Mouse (Mus musculus) forebrain, embryonic 11.5 days (tissue): Measurements from ENCODE around the gene Slc15a4. TPM values are rescaled to one million over a fixed set of nuclear protein-coding genes. Genes with fewer than 3 reads are reported as not detected.
A peak's percentile ranks its signal among the peaks of the same experiment; 100 is the strongest.

Source experiments
- ATAC-seq: fragments of 200-750 bp; cut with Nextera tagmentation; replicated peaks from 2 replicates; pipeline ENCODE4 v1.8.0; 2017; ENCODE audit warnings: moderate TSS enrichment; ENCODE audit not compliant: low FRiP score
- DNase-seq: peaks from one replicate; pipeline ENCODE4 v3.0.0-alpha.2; 2017; ENCODE audit warnings: low spot score
- H3K27ac ChIP-seq: fragments of 300-500 bp; sonication (generic); 2 replicates; pipeline ENCODE4 v1.5.1; 2014; ENCODE audit warnings: low read depth, low read length
- H3K27me3 ChIP-seq: fragments of 300-500 bp; sonication (generic); 2 replicates; pipeline ENCODE4 v1.6.1; 2014; ENCODE audit warnings: mild to moderate bottlenecking, low read length, mixed read lengths; ENCODE audit not compliant: control insufficient read depth, insufficient read depth
- H3K36me3 ChIP-seq: fragments of 300-500 bp; sonication (generic); 2 replicates; pipeline ENCODE4 v1.6.1; 2014; ENCODE audit warnings: mild to moderate bottlenecking, low read length, moderate library complexity, mixed read lengths; ENCODE audit not compliant: control insufficient read depth, insufficient read depth
- H3K4me1 ChIP-seq: fragments of 300-500 bp; sonication (generic); replicated peaks from 2 replicates; pipeline ENCODE4 v1.6.1; 2014; ENCODE audit warnings: low read length, mixed read lengths; ENCODE audit not compliant: control insufficient read depth, insufficient read depth
- H3K4me2 ChIP-seq: fragments of 300-500 bp; sonication (generic); 2 replicates; pipeline ENCODE4 v1.6.1; 2014; ENCODE audit warnings: low read depth, mild to moderate bottlenecking, low read length, moderate library complexity, mixed read lengths; ENCODE audit not compliant: severe bottlenecking
- H3K4me3 ChIP-seq: fragments of 300-500 bp; sonication (generic); 2 replicates; pipeline ENCODE4 v1.5.1; 2014; ENCODE audit warnings: low read depth, low read length
- H3K9ac ChIP-seq: fragments of 300-500 bp; sonication (generic); 2 replicates; pipeline ENCODE4 v1.6.1; 2014; ENCODE audit warnings: low read length
- H3K9me3 ChIP-seq: fragments of 300-500 bp; sonication (generic); 2 replicates; pipeline ENCODE4 v1.6.1; 2016; ENCODE audit warnings: low read length, mixed read lengths; ENCODE audit not compliant: control insufficient read depth
- WGBS: fragments of 180-500 bp; shearing (Covaris S2); extraction: QIAGEN DNeasy Blood & Tissue Kit; methylation state at CpG from one replicate; pipeline ENCODE4 v1.1.7; 2014; 5-methylcytosine and 5-hydroxymethylcytosine counted together
- polyA plus RNA-seq: library from polyadenylated mRNA; unstranded; fragments of >200 nt; fragmentation: Nextera tagmentation; extraction: Ambion mirVana; gene quantifications from 2 replicates; pipeline ENCODE4 v1.2.1, GENCODE M21; 2014

Slc15a4 gene
- polyA plus RNA-seq, 1 experiment from 2014 or later = 24.5 TPM

DNA sequence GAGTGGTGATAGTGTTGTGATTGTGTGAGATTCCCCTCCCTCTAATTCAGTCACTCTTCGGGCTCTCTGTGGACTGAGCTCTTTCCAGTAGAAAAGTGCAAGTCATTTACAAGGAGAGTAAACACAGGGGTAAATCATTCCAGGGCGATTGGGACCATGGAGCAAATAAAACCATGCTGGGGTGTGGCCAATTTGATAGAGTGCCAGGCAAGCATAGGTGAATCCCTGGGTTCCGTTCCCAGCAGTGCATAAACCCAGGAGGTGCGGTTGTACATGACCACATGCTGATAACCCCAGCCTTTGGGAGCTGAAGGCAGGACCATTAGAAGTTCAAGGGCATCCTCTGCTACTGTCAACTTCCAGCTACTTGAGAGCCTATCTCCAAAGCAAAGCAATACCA lies 491 bp upstream of the Slc15a4 start:
- peak overlapping the region; percentile 58 for H3K4me3 ChIP-seq

DNA sequence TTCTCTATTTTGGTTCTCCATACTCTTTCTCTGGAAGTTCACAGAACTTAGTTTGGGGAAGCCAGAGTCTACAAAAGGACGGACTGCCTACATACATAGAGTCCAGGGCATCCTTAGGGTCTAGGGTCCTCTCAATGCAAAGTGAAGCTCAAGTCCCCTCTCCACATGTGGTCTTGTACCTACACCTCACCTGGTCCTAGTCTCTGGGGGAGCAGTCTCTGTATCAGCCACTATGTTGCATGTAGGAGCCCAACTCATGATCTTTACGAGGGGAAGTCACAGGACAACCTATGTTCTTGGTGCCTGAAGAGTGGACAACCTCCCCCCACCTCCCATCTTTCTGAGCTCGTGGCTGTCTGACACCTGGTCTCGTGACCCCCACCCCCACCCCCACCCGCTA lies 1.0 kb downstream of the Slc15a4 start:
- Histone ChIP-seq H3K4me1 (no peaks in the 10 kb centered on the region; the same call in 1 of the 2 replicates), H3K9ac (peak overlapping the region; percentile 86; the same call in 1 of the 2 replicates), H3K27ac (no peak overlapping the region), H3K9me3 (no peaks in the 10 kb centered on the region), H3K27me3 (no peaks in the 10 kb centered on the region; the same call in 1 of the 2 replicates), H3K4me2 (peak overlapping the region; percentile 98), H3K4me3 (peak overlapping the region; percentile 58), H3K36me3 (no peaks in the 10 kb centered on the region)
- 15% methylated on average over 5 of the region's 5 CpGs for WGBS
- ATAC-seq = peak; percentile 69
- DNase-seq = no peak

More for the DNA sequence above, 491 bp upstream of the Slc15a4 start:
- H3K36me3 ChIP-seq = no peaks in the 10 kb centered on the region
- WGBS = 40% methylated on average over 4 of the region's 4 CpGs
- ATAC-seq (no peak), DNase-seq (no peak)
- H3K9ac ChIP-seq = no peak overlapping the region
- peak overlapping the region; percentile 98 for H3K4me2 ChIP-seq
- H3K27me3 ChIP-seq = no peaks in the 10 kb centered on the region; the same call in 1 of the 2 replicates
- no peaks in the 10 kb centered on the region for H3K9me3 ChIP-seq
- H3K27ac ChIP-seq = no peak overlapping the region
- H3K4me1 ChIP-seq = no peaks in the 10 kb centered on the region; the same call in 1 of the 2 replicates

DNA sequence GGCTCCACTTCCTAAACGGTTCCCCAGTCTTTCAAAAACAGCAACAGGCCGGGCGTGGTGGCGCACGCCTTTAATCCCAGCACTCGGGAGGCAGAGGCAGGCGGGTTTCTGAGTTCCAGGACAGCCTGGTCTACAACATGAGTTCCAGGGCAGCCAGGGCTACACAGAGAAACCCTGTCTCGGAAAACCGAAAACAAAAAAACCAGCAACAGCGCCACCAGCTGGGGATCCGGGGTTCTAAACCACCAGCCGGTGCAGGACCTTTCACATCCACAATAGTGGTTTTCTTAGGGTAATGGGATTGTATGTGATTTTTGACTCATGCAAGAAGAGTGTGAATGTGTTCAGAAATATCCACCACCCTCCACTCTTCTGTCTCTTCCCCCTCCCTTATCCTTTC lies 5.5 kb downstream of the Slc15a4 start:
- Histone ChIP-seq H3K4me1 (no peaks in the 10 kb centered on the region), H3K4me2 (no peak overlapping the region), H3K9me3 (no peaks in the 10 kb centered on the region), H3K27me3 (no peaks in the 10 kb centered on the region; the same call in 1 of the 2 replicates), H3K36me3 (no peaks in the 10 kb centered on the region), H3K27ac (no peak overlapping the region), H3K4me3 (no peak overlapping the region), H3K9ac (no peak overlapping the region)
- ATAC-seq = no peak
- 88% methylated on average over 12 of the region's 12 CpGs for WGBS
- no peak for DNase-seq

DNA sequence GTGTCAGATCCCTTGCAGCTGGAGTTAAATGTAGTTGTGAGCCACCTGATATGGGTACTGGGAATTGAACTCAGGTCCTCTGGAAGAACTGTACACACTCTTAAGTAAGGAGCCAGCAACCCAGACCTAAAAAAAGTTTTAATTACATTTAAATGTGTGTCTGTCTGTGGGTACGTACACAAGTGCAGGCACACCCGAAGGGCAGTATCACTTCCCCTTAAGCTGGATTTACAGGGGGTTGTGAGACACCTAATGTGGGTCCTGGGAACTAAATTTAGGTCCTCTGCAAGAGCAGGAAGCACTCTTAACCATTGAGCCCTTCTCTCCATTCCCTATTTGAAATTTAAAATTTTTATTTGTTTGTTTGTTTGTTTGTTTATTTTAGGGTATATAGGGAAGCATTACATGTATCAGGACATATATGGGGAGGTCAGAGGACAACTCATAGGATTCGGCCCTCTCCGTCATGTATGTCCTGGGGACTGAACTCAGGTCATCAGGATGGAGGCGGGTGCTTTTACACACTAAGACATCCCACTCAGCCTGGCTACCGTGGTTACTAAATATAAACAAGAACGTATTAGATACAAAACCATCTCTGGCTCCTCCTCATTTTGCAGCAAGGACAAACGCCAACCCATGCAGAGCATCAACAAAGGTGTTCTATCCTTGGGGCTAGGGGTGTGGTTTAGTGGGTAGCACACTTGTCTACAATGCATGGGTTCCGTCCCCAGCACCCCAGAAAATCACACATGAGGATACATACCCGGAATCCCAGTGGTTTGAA lies 8.1 kb downstream of the Slc15a4 start:
- no peak overlapping the region for H3K27ac ChIP-seq
- no peak for ATAC-seq
- H3K4me3 ChIP-seq = no peak overlapping the region
- no peaks in the 10 kb centered on the region for H3K36me3 ChIP-seq
- H3K4me1 ChIP-seq = no peaks in the 10 kb centered on the region
- H3K4me2 ChIP-seq = no peak overlapping the region
- no peak for DNase-seq
- no peaks in the 10 kb centered on the region for H3K27me3 ChIP-seq
- WGBS = 87% methylated on average over 10 of the region's 10 CpGs
- no peak overlapping the region for H3K9ac ChIP-seq
- no peaks in the 10 kb centered on the region for H3K9me3 ChIP-seq

DNA sequence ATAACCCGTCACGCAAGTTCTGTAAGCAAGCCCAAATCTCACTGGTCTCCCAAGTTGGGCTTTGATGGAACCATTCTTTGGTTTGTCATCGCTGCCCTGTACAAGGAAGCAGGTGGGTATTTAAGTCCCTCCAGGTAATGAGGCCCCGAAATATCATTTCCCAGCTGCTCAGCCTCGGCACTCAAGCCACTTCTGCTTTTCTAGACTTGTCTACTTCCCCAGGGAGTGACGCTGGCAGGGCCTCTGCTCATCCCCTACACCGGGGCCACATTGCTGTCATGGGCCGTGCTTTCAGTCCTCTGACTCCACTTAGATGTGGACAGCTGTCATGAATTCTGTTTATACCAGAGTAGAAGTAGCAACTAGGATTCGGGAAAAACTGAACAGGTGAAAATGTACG lies 11.6 kb downstream of the Slc15a4 start:
- Histone ChIP-seq H3K9me3 (no peaks in the 10 kb centered on the region), H3K4me1 (peaks cover under 1% of the 10 kb centered on the region; the same call in 1 of the 2 replicates), H3K27ac (no peak overlapping the region), H3K4me2 (no peak overlapping the region), H3K36me3 (no peaks in the 10 kb centered on the region), H3K9ac (no peak overlapping the region), H3K27me3 (no peaks in the 10 kb centered on the region), H3K4me3 (no peak overlapping the region)
- WGBS = 87% methylated on average over 10 of the region's 10 CpGs
- no peak for ATAC-seq
- DNase-seq = no peak

DNA sequence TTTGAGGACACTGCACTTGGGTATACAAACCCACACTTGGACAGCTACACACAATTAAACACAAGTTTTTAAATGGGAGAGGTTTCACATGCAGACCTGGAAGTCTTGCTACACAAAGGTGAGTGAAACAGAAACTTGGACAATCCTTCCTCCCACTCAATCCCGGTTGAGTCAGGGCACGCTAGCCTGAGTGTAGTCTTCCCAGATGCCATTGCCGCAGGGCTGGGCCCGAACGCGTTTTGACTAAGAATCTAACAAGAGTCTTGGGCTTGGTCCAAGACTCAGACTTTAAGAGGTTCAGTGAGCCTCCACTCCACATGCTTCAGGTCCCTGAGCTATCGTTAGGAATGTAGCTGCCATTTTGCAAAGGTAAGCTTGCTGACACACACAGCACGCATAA lies 12.3 kb downstream of the Slc15a4 start:
- no peak for ATAC-seq
- Histone ChIP-seq H3K27ac (no peak overlapping the region), H3K36me3 (no peaks in the 10 kb centered on the region), H3K4me1 (peaks cover 8% of the 10 kb centered on the region; the same call in 1 of the 2 replicates), H3K4me3 (no peak overlapping the region), H3K27me3 (no peaks in the 10 kb centered on the region), H3K4me2 (no peak overlapping the region), H3K9ac (no peak overlapping the region), H3K9me3 (no peaks in the 10 kb centered on the region)
- 83% methylated on average over 8 of the region's 8 CpGs for WGBS
- DNase-seq = no peak

DNA sequence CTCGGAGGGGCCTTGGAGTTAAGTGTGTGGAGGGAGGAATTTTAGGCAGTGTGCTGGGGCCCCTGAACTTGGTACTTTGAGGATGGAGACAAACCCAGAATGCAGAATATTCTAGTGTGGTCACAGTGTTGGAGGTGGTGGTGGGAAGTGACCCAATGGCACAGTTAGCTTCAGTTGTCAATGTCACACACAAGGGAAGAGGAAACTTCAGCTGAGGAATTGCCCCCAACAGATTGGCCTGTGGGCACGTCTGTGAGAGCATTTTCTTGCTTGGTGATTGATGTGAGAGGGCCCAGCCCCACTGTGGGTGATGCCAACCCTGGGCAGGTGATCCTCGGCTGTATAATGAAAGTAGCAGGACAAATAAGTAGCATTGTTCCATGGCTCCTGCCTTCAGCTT lies 13.9 kb downstream of the Slc15a4 start:
- no peak overlapping the region for H3K4me3 ChIP-seq
- no peaks in the 10 kb centered on the region for H3K36me3 ChIP-seq
- H3K27me3 ChIP-seq = no peaks in the 10 kb centered on the region
- no peak overlapping the region for H3K4me2 ChIP-seq
- DNase-seq = no peak
- H3K4me1 ChIP-seq = peaks cover 10% of the 10 kb centered on the region; the same call in 1 of the 2 replicates
- ATAC-seq = no peak
- H3K27ac ChIP-seq = no peak overlapping the region
- no peak overlapping the region for H3K9ac ChIP-seq
- no peaks in the 10 kb centered on the region for H3K9me3 ChIP-seq
- WGBS = 73% methylated on average over 3 of the region's 3 CpGs

DNA sequence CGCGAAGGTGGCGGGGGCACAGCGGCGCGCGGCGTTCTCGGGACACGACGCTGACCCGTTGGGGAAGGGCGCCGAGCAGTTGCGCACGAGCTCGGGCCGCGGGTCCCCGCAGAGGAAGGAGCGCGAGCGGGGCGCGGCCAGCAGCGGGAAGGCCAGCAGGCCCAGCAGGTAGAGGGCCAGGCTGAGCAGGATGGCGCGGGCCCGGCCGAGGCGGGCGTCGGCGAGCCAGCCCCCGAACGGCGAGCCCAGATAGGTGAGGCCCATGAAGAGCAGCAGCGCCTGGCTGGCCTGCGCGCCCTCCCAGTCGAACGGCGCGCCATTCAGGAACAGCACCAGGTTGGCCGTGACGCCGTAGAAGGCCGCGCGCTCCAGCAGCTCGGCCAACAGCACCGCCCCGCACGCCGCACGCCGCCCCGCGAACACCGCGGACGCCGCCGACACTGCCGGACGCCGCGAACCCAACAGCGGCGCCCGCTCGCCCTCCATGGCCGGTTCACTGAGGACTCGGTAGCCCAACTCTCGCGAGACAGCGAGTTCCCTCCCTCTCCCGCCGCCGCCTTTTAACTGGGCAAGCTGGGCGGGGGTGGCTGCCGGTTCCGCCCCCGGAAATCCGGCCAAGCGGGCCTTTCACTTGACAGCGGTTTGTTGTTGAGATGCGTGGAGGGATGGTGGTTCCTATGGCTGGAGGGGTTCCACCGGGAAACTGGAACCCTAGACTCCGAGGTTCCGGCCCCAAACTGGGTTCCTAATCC lies 15.6 kb downstream of the Slc15a4 start:
- Histone ChIP-seq H3K4me3 (peak overlapping the region; percentile 96), H3K27ac (peak overlapping the region; percentile 64), H3K36me3 (no peaks in the 10 kb centered on the region), H3K4me1 (peaks cover 10% of the 10 kb centered on the region; the same call in 1 of the 2 replicates), H3K9me3 (no peaks in the 10 kb centered on the region), H3K27me3 (no peaks in the 10 kb centered on the region), H3K4me2 (peak overlapping the region; percentile 95), H3K9ac (peak overlapping the region; percentile 97)
- ATAC-seq (peak; percentile 95), DNase-seq (peak; percentile 98)
- under 1% methylated on average over 82 of the region's 91 CpGs for WGBS
